Mouse (Mus musculus) midbrain, embryonic 13.5 days (tissue): ENCODE measurements around the gene Efcab12. TPM values are rescaled to one million over a fixed set of nuclear protein-coding genes. Genes with fewer than 3 reads are reported as not detected.

Source experiments
- ATAC-seq: fragments of 200-750 bp; cut with Nextera tagmentation; 2 replicates; pipeline ENCODE4 v1.8.0; 2017; ENCODE audit warnings: mild to moderate bottlenecking, moderate TSS enrichment, moderate library complexity
- H3K27ac ChIP-seq: fragments of 300-500 bp; sonication (generic); 2 replicates; pipeline ENCODE4 v1.5.1; 2015; ENCODE audit warnings: inconsistent platforms, mild to moderate bottlenecking, moderate library complexity
- H3K27me3 ChIP-seq: fragments of 300-500 bp; sonication (generic); 2 replicates; pipeline ENCODE4 v1.6.1; 2015; ENCODE audit warnings: mild to moderate bottlenecking, inconsistent platforms
- H3K36me3 ChIP-seq: fragments of 300-500 bp; sonication (generic); 2 replicates; pipeline ENCODE4 v1.6.1; 2015; ENCODE audit warnings: mild to moderate bottlenecking, inconsistent platforms
- H3K4me1 ChIP-seq: fragments of 300-500 bp; sonication (generic); replicated peaks from 2 replicates; pipeline ENCODE4 v1.6.1; 2015; ENCODE audit warnings: inconsistent platforms
- H3K4me2 ChIP-seq: fragments of 300-500 bp; sonication (generic); replicated peaks from 2 replicates; pipeline ENCODE4 v1.6.1; 2015; ENCODE audit warnings: moderate library complexity, mild to moderate bottlenecking, inconsistent platforms
- H3K4me3 ChIP-seq: fragments of 300-500 bp; sonication (generic); replicated peaks from 2 replicates; pipeline ENCODE4 v1.5.1; 2015; ENCODE audit warnings: mild to moderate bottlenecking, inconsistent platforms
- H3K9ac ChIP-seq: fragments of 300-500 bp; sonication (generic); replicated peaks from 2 replicates; pipeline ENCODE4 v1.6.1; 2015; ENCODE audit warnings: mild to moderate bottlenecking, inconsistent platforms
- H3K9me3 ChIP-seq: fragments of 300-500 bp; sonication (generic); 2 replicates; pipeline ENCODE4 v1.6.1; 2016; ENCODE audit warnings: mild to moderate bottlenecking, inconsistent platforms
- WGBS: fragments of 180-500 bp; shearing (Covaris S2); methylation state at CpG from one replicate; pipeline ENCODE4 v1.1.7; 2015; 5-methylcytosine and 5-hydroxymethylcytosine counted together
- polyA plus RNA-seq: library from polyadenylated mRNA; unstranded; fragments of >200 nt; fragmentation: Nextera tagmentation; extraction: Ambion mirVana; gene quantifications from 2 replicates; pipeline ENCODE4 v1.2.1, GENCODE M21; 2015

Gene Efcab12
- polyA plus RNA-seq, 1 experiment from 2014 or later = 3.2 TPM

- peak overlapping the region; percentile 99 for H3K4me3 ChIP-seq
- H3K27me3 ChIP-seq = no peaks in the 10 kb centered on the region
- no peak for ATAC-seq
- peak overlapping the region; percentile 100 for H3K9ac ChIP-seq
- no peaks in the 10 kb centered on the region for H3K9me3 ChIP-seq
- H3K4me2 ChIP-seq = peak overlapping the region; percentile 90
- peak overlapping the region; percentile 97 for H3K27ac ChIP-seq
- peaks cover 45% of the 10 kb centered on the region for H3K36me3 ChIP-seq
- WGBS = 4% methylated on average over 15 of the region's 15 CpGs
- peaks cover 27% of the 10 kb centered on the region for H3K4me1 ChIP-seq
Observed at GRCm38 (mm10) chr6:115807464-115808195, 30.6 kb downstream of the Efcab12 start.

DNA sequence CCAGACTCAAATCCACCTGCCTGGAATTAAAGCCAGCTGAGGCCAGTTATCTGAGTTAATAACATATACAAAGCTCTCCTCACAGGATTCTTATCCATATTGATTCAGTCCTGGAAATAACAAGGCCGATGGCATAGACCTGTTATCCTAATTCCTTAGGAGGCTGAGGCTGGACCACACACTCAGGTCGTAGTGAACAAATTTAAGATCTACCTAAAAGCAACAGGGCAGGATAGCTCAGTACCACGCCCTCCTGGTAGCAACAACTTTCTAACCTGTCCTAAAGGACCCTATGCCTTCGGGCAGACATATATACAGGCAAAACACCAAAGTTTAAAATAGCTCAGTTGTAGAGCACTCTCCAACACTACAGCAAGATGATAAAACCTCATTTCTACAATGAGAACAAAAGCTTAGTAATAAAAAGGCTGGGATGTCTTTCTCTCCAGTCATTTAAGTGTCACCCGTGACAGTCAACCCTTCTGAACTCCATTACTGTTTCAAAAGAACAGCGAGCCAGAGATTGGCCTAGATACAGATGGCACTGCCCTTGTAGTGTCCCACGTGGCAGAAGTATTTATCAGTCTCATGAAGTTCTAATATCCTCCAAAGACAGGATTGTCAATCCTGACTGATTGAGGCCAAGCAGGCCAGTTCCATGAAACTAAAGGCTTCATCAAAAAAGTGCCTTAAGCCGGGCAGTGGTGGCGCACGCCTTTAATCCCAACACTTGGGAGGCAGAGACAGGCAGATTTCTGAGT is 33.6 kb downstream of the Efcab12 start:
- Histone ChIP-seq H3K4me2 (no peak overlapping the region), H3K27me3 (no peaks in the 10 kb centered on the region), H3K27ac (no peak overlapping the region), H3K4me1 (peaks cover 27% of the 10 kb centered on the region), H3K4me3 (no peak overlapping the region), H3K9ac (no peak overlapping the region), H3K36me3 (peaks cover 72% of the 10 kb centered on the region), H3K9me3 (no peaks in the 10 kb centered on the region)
- 66% methylated on average over 10 of the region's 10 CpGs for WGBS
- no peak for ATAC-seq

DNA sequence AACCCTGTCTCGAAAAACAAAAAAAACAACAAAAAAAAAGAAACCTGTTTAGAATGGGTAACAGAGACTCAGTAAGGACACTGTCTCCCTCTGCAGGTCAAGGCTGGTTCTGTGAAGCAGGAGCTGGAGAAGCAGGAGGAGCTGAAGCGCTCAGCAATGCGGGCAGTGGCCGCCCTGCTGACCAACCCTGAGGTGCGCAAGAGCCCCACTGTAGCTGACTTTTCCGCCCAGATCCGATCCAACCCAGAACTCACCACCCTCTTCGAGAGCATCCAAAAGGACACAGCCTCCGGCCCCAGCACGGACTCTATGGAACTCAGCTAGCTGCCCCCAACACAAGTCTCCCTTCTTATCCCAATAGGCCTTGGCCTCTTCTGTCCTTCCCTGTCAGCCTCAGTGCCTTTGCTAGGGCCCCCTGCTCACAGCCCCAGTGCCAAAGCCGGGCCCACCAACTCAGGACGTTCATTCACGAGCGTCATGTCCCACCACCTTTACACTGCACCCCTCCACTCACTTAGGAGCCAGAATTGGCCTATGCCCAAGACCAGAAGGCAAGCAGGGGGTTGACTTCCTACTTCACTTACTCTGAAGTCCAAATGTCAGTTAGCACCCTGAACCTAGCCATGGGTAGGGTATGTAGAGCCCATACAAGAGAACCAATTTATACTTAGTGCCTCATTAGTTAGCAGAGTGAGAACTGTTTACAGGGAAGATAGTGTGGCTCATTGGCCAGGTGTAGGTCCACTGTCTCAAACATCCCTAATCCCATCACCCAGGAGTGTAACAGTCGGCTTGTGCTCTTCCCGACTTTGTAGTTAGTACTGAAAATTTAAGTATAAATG is 34.5 kb downstream of the Efcab12 start:
- H3K4me1 ChIP-seq = peaks cover 27% of the 10 kb centered on the region
- peaks cover 80% of the 10 kb centered on the region for H3K36me3 ChIP-seq
- peak overlapping the region; percentile 42; the same call in 1 of the 2 replicates for H3K27ac ChIP-seq
- no peaks in the 10 kb centered on the region for H3K27me3 ChIP-seq
- peak; percentile 53 for ATAC-seq
- no peaks in the 10 kb centered on the region for H3K9me3 ChIP-seq
- no peak overlapping the region for H3K4me3 ChIP-seq
- no peak overlapping the region for H3K9ac ChIP-seq
- WGBS = 53% methylated on average over 16 of the region's 16 CpGs
- H3K4me2 ChIP-seq = no peak overlapping the region

DNA sequence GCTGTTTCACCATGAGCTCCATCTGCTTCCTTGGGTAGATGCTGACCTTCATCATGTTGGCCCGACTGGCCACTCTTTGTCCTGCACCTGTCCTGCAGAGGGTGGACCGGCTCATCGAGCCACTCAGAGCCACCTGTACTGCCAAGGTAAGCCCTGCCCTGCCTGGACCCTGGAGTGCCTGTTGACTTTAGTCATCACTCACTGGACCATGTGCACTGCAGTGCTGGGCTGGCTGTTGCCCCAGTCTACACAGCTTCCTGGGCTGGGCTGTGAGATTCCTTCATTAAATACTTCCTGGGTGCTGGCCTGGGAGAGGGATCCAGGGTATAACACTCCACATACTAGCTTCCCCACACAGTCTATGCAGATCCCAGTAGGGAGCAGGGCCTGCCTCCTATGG is 36.4 kb downstream of the Efcab12 start:
- WGBS = 94% methylated on average over 3 of the region's 3 CpGs

GRCm38 (mm10) chr6:115792691-115793215 is 45.5 kb downstream of the Efcab12 start:
- WGBS = 92% methylated on average over 21 of the region's 21 CpGs
- H3K36me3 ChIP-seq = peaks cover 99% of the 10 kb centered on the region

More for the DNA sequence above, 36.4 kb downstream of the Efcab12 start:
- Histone ChIP-seq H3K27ac (no peak overlapping the region), H3K4me1 (peaks cover 17% of the 10 kb centered on the region), H3K27me3 (no peaks in the 10 kb centered on the region), H3K9me3 (no peaks in the 10 kb centered on the region), H3K4me2 (no peak overlapping the region), H3K4me3 (no peak overlapping the region), H3K9ac (no peak overlapping the region), H3K36me3 (peaks cover 94% of the 10 kb centered on the region)
- ATAC-seq = no peak

DNA sequence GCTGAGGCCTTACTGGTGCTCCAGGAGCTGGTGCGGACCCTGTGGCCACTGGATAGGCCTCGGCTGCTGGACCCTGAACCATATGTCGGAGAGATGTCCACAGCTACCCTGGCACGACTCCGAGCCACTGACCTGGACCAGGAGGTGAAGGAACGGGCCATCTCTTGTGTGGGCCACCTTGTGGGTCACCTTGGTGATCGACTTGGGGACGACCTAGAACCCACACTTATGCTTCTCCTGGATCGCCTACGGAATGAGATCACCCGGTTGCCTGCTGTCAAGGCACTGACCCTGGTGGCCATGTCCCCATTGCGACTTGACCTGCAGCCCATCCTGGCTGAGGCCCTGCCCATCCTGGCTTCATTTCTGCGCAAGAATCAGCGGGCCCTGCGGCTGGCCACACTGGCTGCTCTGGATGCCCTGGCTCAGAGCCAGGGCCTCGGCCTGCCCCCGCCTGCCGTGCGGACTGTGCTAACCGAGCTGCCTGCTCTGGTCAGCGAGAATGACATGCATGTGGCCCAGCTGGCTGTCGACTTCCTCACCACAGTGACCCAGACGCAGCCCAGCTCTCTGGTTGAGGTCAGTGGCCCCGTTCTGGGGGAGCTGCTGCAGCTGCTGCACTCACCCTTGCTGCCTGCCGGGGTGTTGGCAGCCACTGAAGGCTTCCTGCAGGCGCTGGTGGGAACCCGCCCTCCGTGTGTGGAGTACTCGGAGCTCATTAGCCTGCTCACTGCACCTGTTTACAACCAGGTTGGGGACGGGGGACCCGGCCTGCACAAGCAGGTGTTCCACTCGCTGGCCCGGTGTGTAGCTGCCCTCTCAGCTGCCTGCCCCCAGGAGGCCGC is 46.1 kb downstream of the Efcab12 start:
- WGBS = 93% methylated on average over 34 of the region's 34 CpGs
- peaks cover 99% of the 10 kb centered on the region for H3K36me3 ChIP-seq

More at GRCm38 (mm10) chr6:115792691-115793215, 45.5 kb downstream of the Efcab12 start:
- Histone ChIP-seq H3K9me3 (no peaks in the 10 kb centered on the region), H3K27me3 (no peaks in the 10 kb centered on the region), H3K27ac (no peak overlapping the region), H3K4me2 (no peak overlapping the region), H3K4me1 (no peaks in the 10 kb centered on the region), H3K9ac (no peak overlapping the region), H3K4me3 (no peak overlapping the region)
- ATAC-seq = no peak

DNA sequence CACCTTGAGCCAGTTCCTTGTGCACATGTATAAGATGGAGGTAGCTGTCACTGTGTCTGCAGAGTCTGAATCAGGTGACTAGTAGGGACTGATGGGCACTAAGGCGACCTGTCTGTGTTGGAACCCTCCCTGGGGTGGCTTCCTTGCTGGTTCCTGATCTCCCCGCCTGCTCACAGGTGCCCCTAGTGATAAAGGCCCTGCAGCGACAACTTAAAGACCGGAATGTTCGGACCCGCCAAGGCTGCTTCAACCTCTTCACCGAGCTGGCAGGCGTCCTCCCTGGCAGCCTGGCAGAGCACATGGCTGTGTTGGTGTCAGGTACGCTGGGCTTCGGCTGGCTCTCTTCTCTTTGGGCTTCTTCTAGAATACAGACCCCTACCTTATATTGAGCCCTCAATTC is 47.2 kb downstream of the Efcab12 start:
- Histone ChIP-seq H3K4me3 (no peak overlapping the region), H3K36me3 (peaks cover 99% of the 10 kb centered on the region), H3K4me1 (no peaks in the 10 kb centered on the region), H3K9me3 (no peaks in the 10 kb centered on the region), H3K9ac (no peak overlapping the region), H3K27ac (no peak overlapping the region), H3K4me2 (no peak overlapping the region), H3K27me3 (no peaks in the 10 kb centered on the region)
- WGBS = 82% methylated on average over 10 of the region's 10 CpGs
- no peak for ATAC-seq

More for the DNA sequence above, 46.1 kb downstream of the Efcab12 start:
- Histone ChIP-seq H3K27me3 (no peaks in the 10 kb centered on the region), H3K27ac (no peak overlapping the region), H3K4me2 (no peak overlapping the region), H3K9ac (no peak overlapping the region; the same call in 1 of the 2 replicates), H3K4me1 (no peaks in the 10 kb centered on the region), H3K4me3 (no peak overlapping the region), H3K9me3 (no peaks in the 10 kb centered on the region)
- ATAC-seq = 0 out of 2 replicates have a peak, but pooled peaks have one; percentile 14

- ATAC-seq = no peak
Observed at GRCm38 (mm10) chr6:115782781-115783180, 55.4 kb downstream of the Efcab12 start.

GRCm38 (mm10) chr6:115776363-115776762 is 61.8 kb downstream of the Efcab12 start:
- no peak for ATAC-seq
- peaks cover 20% of the 10 kb centered on the region for H3K36me3 ChIP-seq
- H3K4me3 ChIP-seq = peak overlapping the region; percentile 75
- no peaks in the 10 kb centered on the region for H3K9me3 ChIP-seq
- H3K9ac ChIP-seq = peak overlapping the region; percentile 41; the same call in 1 of the 2 replicates
- peaks cover 31% of the 10 kb centered on the region for H3K4me1 ChIP-seq
- no peak overlapping the region for H3K27ac ChIP-seq
- H3K4me2 ChIP-seq = peak overlapping the region; percentile 77
- no peaks in the 10 kb centered on the region for H3K27me3 ChIP-seq
- 76% methylated on average over 9 of the region's 9 CpGs for WGBS

More at GRCm38 (mm10) chr6:115782781-115783180, 55.4 kb downstream of the Efcab12 start:
- H3K9me3 ChIP-seq = no peaks in the 10 kb centered on the region
- H3K4me2 ChIP-seq = no peak overlapping the region
- H3K4me1 ChIP-seq = no peaks in the 10 kb centered on the region
- H3K4me3 ChIP-seq = no peak overlapping the region
- H3K27me3 ChIP-seq = no peaks in the 10 kb centered on the region
- peaks cover 84% of the 10 kb centered on the region for H3K36me3 ChIP-seq
- WGBS = 95% methylated on average over 3 of the region's 3 CpGs
- no peak overlapping the region for H3K27ac ChIP-seq
- no peak overlapping the region for H3K9ac ChIP-seq

DNA sequence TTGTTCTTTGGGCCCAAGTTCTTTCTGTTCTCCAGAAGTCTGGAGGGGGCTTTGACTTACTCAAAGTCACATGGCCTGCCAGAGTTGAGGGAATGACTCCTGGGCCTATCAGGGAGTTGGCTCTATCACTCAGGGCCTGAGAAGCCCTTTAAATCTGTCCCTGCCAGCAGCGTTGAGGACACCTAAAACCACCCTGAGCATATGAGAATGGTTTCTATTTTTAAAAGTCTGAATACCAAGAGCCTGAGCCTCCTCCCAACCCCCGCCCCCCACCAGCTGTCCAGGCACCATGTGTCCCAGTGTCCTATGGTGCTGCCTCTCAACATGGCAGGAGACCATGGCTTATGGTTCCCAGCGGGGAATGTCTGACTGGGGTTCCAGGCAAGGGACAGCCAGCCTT is 62.4 kb downstream of the Efcab12 start:
- Histone ChIP-seq H3K9ac (peak overlapping the region; percentile 87), H3K9me3 (no peaks in the 10 kb centered on the region), H3K4me3 (peak overlapping the region; percentile 75), H3K4me2 (peak overlapping the region; percentile 77), H3K36me3 (peaks cover 15% of the 10 kb centered on the region), H3K4me1 (peaks cover 31% of the 10 kb centered on the region), H3K27ac (no peak overlapping the region; the same call in 1 of the 2 replicates), H3K27me3 (no peaks in the 10 kb centered on the region)
- WGBS = 52% methylated on average over 3 of the region's 3 CpGs
- no peak for ATAC-seq

DNA sequence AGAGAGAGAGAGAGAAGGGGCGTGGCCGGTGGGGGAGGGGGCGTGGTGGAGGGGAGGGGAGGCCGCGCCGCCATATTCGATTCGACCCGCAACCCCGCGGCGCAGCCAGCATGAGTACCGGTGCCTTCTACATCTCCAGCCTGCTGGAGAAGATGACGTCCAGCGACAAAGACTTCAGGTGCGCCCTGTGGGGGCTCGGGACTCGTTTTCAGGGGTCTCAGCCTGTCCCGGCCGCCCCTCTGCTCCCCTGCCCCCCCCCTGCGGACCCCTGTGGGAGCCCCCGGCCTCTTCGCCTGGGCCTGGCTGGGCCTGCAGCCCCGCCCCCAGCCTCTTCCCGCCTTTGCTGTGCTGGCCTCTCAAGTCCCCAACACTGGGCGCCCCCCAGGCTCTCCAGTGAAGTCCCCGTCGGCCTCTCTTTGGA is 63.7 kb downstream of the Efcab12 start, which contains the start of gene Cand2:
Gene Cand2 (plus strand): TSS at position 38 of the 421 bp plus-strand sequence.
- H3K4me2 ChIP-seq = peak within 1 kb of the TSS; percentile 77

More for the DNA sequence above, 63.7 kb downstream of the Efcab12 start, which contains the start of gene Cand2:
- H3K9ac ChIP-seq = peak within 1 kb of the TSS; percentile 87
- peak; percentile 87 for ATAC-seq
- peaks cover 6% of the 10 kb centered on the region; the same call in 1 of the 2 replicates for H3K36me3 ChIP-seq
- no peaks in the 10 kb centered on the region for H3K27me3 ChIP-seq
- H3K4me3 ChIP-seq = peak within 1 kb of the TSS; percentile 75
- H3K27ac ChIP-seq = peak within 1 kb of the TSS; percentile 76
- no peaks in the 10 kb centered on the region for H3K9me3 ChIP-seq
- H3K4me1 ChIP-seq = peaks cover 31% of the 10 kb centered on the region
- 0% methylated on average over 19 of the region's 28 CpGs for WGBS
